Mouse (Mus musculus) heart, postnatal 25 days (tissue): Measurements from ENCODE around the gene Mrpl49. TPM values are rescaled to one million over a fixed set of nuclear protein-coding genes. Genes with fewer than 3 reads are reported as not detected.

ENCODE experiments used
- DNase-seq: peaks from one replicate; pipeline ENCODE4 v3.0.0; 2022; ENCODE audit warnings: low spot score
- intact Hi-C: fragments of 180-260 bp; cut with DNase I; formaldehyde crosslinking; loops from one replicate; pipeline ENCODE4 v1.15.1; 2025
- microRNA-seq: library from miRNA; unstranded; fragments of <30 nt; microRNA quantifications from one replicate; pipeline ENCODE4 v1.2.0, GENCODE M21; 2022
- total RNA-seq, 2 experiments: library from RNA; stranded (reverse); gene quantifications; 2 replicates each; pipeline ENCODE4 v1.2.3; 2021

Mrpl49 gene
- total RNA-seq, 2 experiments from 2014 or later, result 39.0 to 39.2 TPM

- intact Hi-C loops, result no loop called here
- DNase-seq, result no peak
These were observed 50.6 kb downstream of the Mrpl49 start for GRCm38 (mm10) chr19:6007013-6007412.

- DNase-seq, result no peak
- intact Hi-C loops, result no loop called here
These were observed 52.0 kb downstream of the Mrpl49 start for GRCm38 (mm10) chr19:6005541-6005940.

Small RNAs within 50 kb of the gene (microRNA-seq; reads per million reads assigned to microRNA genes)
- gene Mir6988, result 0.83 reads per million

Other genes starting within 250 kb of the Mrpl49 start
- 10 to 100 TPM in 1 of 2 experiments, 1 to 10 TPM in 1; 8.9 to 11.1 TPM for gene Frmd8, start 182.5 kb downstream of the Mrpl49 start, total RNA-seq
- gene Slc25a45, start 180.0 kb downstream of the Mrpl49 start, total RNA-seq, result 1 to 10 TPM; 3.5 to 4.1 TPM
- under 1 TPM; 0.22 to 0.68 TPM for gene Tigd3, start 163.6 kb downstream of the Mrpl49 start, total RNA-seq
- 10 to 100 TPM; 87.4 to 96.1 TPM for gene Dpf2, start 144.8 kb downstream of the Mrpl49 start, total RNA-seq
- gene Cdc42ep2, start 133.0 kb downstream of the Mrpl49 start, total RNA-seq, result 1 to 10 TPM; 9.1 to 9.8 TPM
- gene Pola2, start 93.6 kb downstream of the Mrpl49 start, total RNA-seq, result 10 to 100 TPM in 1 of 2 experiments, 1 to 10 TPM in 1; 8.9 to 11.2 TPM
- not detected for gene Slc22a20, start 71.6 kb downstream of the Mrpl49 start, total RNA-seq
- gene Capn1, start 41.9 kb downstream of the Mrpl49 start, total RNA-seq, result 10 to 100 TPM; 27.5 to 32.8 TPM
- gene Syvn1, start 11.2 kb downstream of the Mrpl49 start, total RNA-seq, result 10 to 100 TPM; 20.6 to 22.4 TPM
- 100 to 1,000 TPM; 499 to 563 TPM for gene Fau, start 59 bp upstream of the Mrpl49 start, total RNA-seq
- 10 to 100 TPM; 11.9 to 12.4 TPM for gene Znhit2, start 3.4 kb upstream of the Mrpl49 start, total RNA-seq
- 1 to 10 TPM; 4.2 to 5.1 TPM for gene Tm7sf2, start 10.6 kb upstream of the Mrpl49 start, total RNA-seq
- 10 to 100 TPM; 23.0 to 25.3 TPM for gene Vps51, start 19.4 kb upstream of the Mrpl49 start, total RNA-seq
- not detected for gene Tmem262, start 22.2 kb upstream of the Mrpl49 start, total RNA-seq
- gene Gm28374, start 24.5 kb upstream of the Mrpl49 start, total RNA-seq, result not detected
- gene Zfpl1, start 27.2 kb upstream of the Mrpl49 start, total RNA-seq, result 10 to 100 TPM; 16.4 to 19.4 TPM
- under 1 TPM; 0.21 to 0.42 TPM for gene Cdca5, start 27.2 kb upstream of the Mrpl49 start, total RNA-seq
- not detected for gene AC131692.1, start 36.6 kb upstream of the Mrpl49 start, total RNA-seq
- gene Naaladl1, start 48.0 kb upstream of the Mrpl49 start, total RNA-seq, result not detected
- gene Sac3d1, start 60.9 kb upstream of the Mrpl49 start, total RNA-seq, result 1 to 10 TPM; 7.9 to 8.5 TPM
- gene Snx15, start 70.5 kb upstream of the Mrpl49 start, total RNA-seq, result 10 to 100 TPM; 13.7 to 15.1 TPM
- gene Batf2, start 83.2 kb upstream of the Mrpl49 start, total RNA-seq, result under 1 TPM; 0.78 to 0.87 TPM
- gene Arl2, start 83.8 kb upstream of the Mrpl49 start, total RNA-seq, result 10 to 100 TPM; 54.4 to 58.4 TPM
- gene Majin, start 126.6 kb upstream of the Mrpl49 start, total RNA-seq, result not detected
- gene Gpha2, start 168.6 kb upstream of the Mrpl49 start, total RNA-seq, result not detected
- 10 to 100 TPM; 33.6 to 38.0 TPM for gene Ppp2r5b, start 178.1 kb upstream of the Mrpl49 start, total RNA-seq
- gene Atg2a, start 183.9 kb upstream of the Mrpl49 start, total RNA-seq, result 10 to 100 TPM; 22.0 to 22.2 TPM
- gene Ehd1, start 218.9 kb upstream of the Mrpl49 start, total RNA-seq, result 100 to 1,000 TPM; 119 to 139 TPM
- gene Cdc42bpg, start 248.7 kb upstream of the Mrpl49 start, total RNA-seq, result 10 to 100 TPM in 1 of 2 experiments, 1 to 10 TPM in 1; 9.4 to 12.0 TPM